Mouse (Mus musculus) ES-E14 (cell line): ENCODE results near the gene Gnb1.

Source experiments
- CHD2 ChIP-seq: IDR thresholded peaks from 2 replicates; pipeline ENCODE4 v1.6.1; 2014; ENCODE audit warnings: mild to moderate bottlenecking, low read depth, low read length, inconsistent platforms
- HCFC1 ChIP-seq: IDR thresholded peaks from 2 replicates; pipeline ENCODE4 v1.6.1; 2012; ENCODE audit warnings: low read length, inconsistent platforms, borderline replicate concordance; ENCODE audit not compliant: insufficient read depth
- MAFK ChIP-seq: IDR thresholded peaks from 2 replicates; pipeline ENCODE4 v1.6.1; 2014; ENCODE audit warnings: mild to moderate bottlenecking, low read depth, low read length, inconsistent platforms; ENCODE audit not compliant: insufficient read depth

DNA sequence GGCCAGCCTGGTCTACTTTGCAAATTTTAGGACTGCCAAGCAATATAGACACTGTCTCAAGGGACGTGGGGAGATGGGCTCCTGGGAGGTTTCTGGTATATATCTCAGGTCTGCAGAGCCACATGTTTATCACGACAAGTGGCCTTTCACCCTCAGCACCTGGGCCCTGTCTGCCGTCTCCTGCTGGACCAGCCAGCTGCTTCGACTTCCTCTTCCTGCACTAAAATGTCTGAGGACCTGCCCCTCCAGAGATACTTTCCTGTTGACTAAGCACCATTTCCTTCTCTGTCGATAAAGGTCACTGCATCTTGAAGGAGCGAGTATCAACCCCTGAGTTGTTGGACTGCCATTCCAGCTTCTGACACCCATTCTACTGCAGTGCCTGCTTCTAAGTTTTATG, 68.3 kb downstream of the Gnb1 start:
- no peak for TF ChIP-seq HCFC1
- TF ChIP-seq MAFK: no peak
- TF ChIP-seq CHD2: no peak
